Mouse (Mus musculus) kidney, adult 10 weeks (tissue): ENCODE data around the gene Apol7a. TPM values are rescaled to one million over a fixed set of nuclear protein-coding genes. Genes with fewer than 3 reads are reported as not detected.

ENCODE experiments used
- polyA plus RNA-seq: library from polyadenylated mRNA; stranded (reverse); fragments of 350-450 nt; fragmentation: Illumina TruSeq; extraction: RNeasy Lipid Tissue Mini Kit (QIAGEN cat#74804); gene quantifications from one replicate; pipeline ENCODE4 v1.2.3, GENCODE M21; 2014; ENCODE audit warnings: low read depth, low replicate concordance

The Apol7a gene
- not detected for polyA plus RNA-seq

DNA sequence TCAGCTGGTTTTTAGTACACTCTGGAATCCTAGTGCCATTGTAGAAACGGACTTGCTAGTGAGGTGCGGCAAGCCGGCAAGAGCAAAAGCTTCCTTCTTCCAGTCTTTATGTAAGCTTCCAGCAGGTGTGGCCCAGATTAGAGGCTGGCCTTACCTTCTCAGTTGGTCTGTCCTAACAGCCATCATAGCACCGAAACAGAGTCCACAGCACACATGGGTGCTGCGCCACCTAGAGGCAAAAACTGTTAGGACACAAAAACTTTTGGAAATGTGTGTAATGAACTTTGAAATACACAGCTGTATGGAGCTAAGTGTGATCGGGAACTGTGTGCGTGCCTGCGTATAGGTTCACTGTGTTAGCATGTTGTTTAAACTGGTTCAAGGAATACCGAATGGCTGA is at the start of gene Apol7a:
Gene Apol7a, minus strand, starts transcription at position 84 of the 400 bp plus-strand sequence.

DNA sequence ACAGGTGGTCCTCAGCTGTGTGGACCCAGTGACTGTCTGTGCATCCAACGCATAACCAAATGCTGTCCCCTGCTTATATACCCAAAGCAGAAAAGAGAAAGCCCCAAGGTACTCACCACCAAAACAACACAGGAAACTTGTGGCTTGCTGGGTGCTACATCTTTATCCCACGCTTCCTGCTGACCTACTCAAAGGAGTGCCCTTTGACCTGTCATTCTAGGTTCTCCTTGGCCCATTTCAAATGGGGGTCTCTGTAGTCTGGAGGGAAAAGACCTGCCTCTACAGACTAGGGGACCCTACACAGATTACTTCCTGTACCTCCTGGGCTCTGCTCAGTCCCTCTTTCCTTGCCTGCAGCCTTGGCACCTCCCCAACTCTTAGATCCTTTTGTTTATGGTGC is 48.5 kb upstream of the Apol7a start, which contains the start of gene Apol7b:
Gene Apol7b, minus strand, starts transcription at position 101 of the 400 bp plus-strand sequence.

DNA sequence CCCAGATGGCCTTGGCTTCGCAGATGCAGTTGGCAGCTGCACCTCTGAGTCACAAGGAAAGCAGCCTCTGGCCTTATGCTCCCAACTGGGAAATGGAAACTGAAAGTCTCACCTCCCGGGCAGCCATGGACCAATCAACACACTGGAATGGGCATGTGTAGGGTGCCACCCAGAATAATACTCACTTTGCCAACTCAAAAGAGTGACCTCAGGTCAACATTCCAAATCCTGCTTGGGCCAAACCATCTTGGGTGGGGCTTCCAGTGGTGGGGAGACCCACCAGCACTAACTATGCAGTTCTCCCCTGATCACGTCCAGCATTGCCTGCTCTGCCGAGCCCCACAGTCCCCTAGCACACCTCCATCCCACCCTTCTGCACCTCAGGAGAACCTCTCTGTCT is 12.1 kb upstream of the Apol7a start, which contains the start of gene Apol9a:
Gene Apol9a, minus strand, starts transcription at position 101 of the 400 bp plus-strand sequence.

Other genes with a start within 250 kb of the Apol7a start
- gene Rbfox2, start 92.1 kb downstream of the Apol7a start, polyA plus RNA-seq: 14.4 TPM
- 0.28 TPM for gene Apol9a, start 12.0 kb upstream of the Apol7a start, polyA plus RNA-seq
- not detected for gene Apol7b, start 48.4 kb upstream of the Apol7a start, polyA plus RNA-seq
- gene Apol10a, start 77.9 kb upstream of the Apol7a start, polyA plus RNA-seq: 0.20 TPM
- not detected for gene Apol11a, start 109.2 kb upstream of the Apol7a start, polyA plus RNA-seq
- gene Apol7c, start 134.2 kb upstream of the Apol7a start, polyA plus RNA-seq: not detected
- gene 1700025B11Rik, start 162.8 kb upstream of the Apol7a start, polyA plus RNA-seq: not detected
- 0.73 TPM for gene Apol10b, start 197.0 kb upstream of the Apol7a start, polyA plus RNA-seq
- gene Gm36245, start 200.1 kb upstream of the Apol7a start, polyA plus RNA-seq: not detected
- gene Apol11b, start 244.2 kb upstream of the Apol7a start, polyA plus RNA-seq: not detected